Mouse (Mus musculus) erythroblast, embryonic 14.5 days (primary cell): ENCODE results near the gene Thsd7a.

Experiments used
- GATA1 ChIP-seq: IDR thresholded peaks from 2 replicates; pipeline ENCODE4 v1.6.1; 2012; ENCODE audit warnings: low read length, inconsistent platforms, mixed read lengths
- TAL1 ChIP-seq: IDR thresholded peaks from 3 replicates; pipeline ENCODE4 v1.6.1; 2012; ENCODE audit warnings: low read length, inconsistent platforms, mixed read lengths

DNA sequence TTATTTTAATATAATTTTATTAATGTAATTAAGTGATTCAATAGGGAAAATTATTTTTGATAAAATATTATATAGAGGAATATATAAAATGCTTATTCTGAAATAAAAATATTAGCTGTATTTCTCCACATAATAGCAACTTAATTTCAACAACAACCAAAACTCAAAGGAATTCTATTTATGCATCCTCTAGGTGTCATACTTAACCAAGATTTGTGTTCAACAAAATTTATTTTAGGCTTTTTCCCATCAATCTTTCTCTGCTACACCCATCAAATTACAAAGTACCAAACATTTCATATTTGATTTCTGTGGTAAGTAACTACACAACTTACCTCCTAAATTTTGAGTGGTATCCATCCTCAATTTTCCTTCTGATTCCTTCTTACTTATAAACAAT is 3.1 kb upstream of the Thsd7a start:
- TF ChIP-seq GATA1 (no peak), TAL1 (no peak)
